In genomic region chr2:97026991-97027390, GRCm38 (mm10) we compare ENCODE assay signal across 25 mouse cellular contexts.
DNase-seq lines count a peak whose midpoint lies in the region; ATAC-seq and TF ChIP-seq lines count a peak whose summit lies in the region.
"Had no signal": no experiment of that assay in that cellular context is flagged by ENCODE, and none has a peak within 500 bp of the region (broad histone marks: within the 10 kb centered on the region; RNA-seq: fewer than 3 reads in every experiment).

No protein-coding gene starts in this region.

- no peak overlapping the region for H3K4me2 ChIP-seq in forebrain, embryonic 14.5 days (ENCODE audit: low read length)
- H3K4me2 ChIP-seq in forebrain, embryonic 16.5 days (ENCODE audit: low read length), result no peak overlapping the region
- H3K4me2 ChIP-seq in midbrain, embryonic 12.5 days (replicated peaks), result no peak overlapping the region
- H3K4me2 ChIP-seq: embryonic facial prominence, embryonic 13.5 days; heart, embryonic 12.5 days; heart, embryonic 15.5 days; hindbrain, embryonic 15.5 days had no signal

- no peaks in the 10 kb centered on the region for H3K9me3 ChIP-seq in forebrain, embryonic 14.5 days (replicated peaks; ENCODE audit: control insufficient read depth, low read length)
- no peaks in the 10 kb centered on the region for H3K9me3 ChIP-seq in forebrain, embryonic 16.5 days (ENCODE audit: control insufficient read depth, low read length)
- H3K9me3 ChIP-seq in midbrain, embryonic 12.5 days, result no peaks in the 10 kb centered on the region
- no peaks in the 10 kb centered on the region for H3K9me3 ChIP-seq in midbrain, embryonic 10.5 days (replicated peaks)
- H3K9me3 ChIP-seq: embryonic facial prominence, embryonic 10.5 days; embryonic facial prominence, embryonic 13.5 days; heart, embryonic 12.5 days; heart, embryonic 15.5 days; hindbrain, embryonic 10.5 days; hindbrain, embryonic 15.5 days had no signal

- 10% methylated on average over 1 of the region's 1 CpGs for WGBS in forebrain, embryonic 14.5 days
- WGBS in forebrain, embryonic 16.5 days, result 7% methylated on average over 1 of the region's 1 CpGs
- 22% methylated on average over 1 of the region's 1 CpGs for WGBS in midbrain, embryonic 12.5 days
- 45% methylated on average over 1 of the region's 1 CpGs for WGBS in midbrain, embryonic 10.5 days
- 70% methylated on average over 1 of the region's 1 CpGs for WGBS in kidney, adult 2 months

- TF ChIP-seq CTCF in kidney, adult 2 months (conservative IDR thresholded peaks at IDR 0.05; ENCODE audit: insufficient read depth, insufficient read length, low read depth, low read length), result no peak

- ATAC-seq in forebrain, embryonic 14.5 days, result 0 out of 2 replicates have a peak, but pooled peaks have one; percentile 29
- ATAC-seq in forebrain, embryonic 16.5 days, result no peak
- ATAC-seq in midbrain, embryonic 12.5 days (ENCODE audit: low FRiP score, low read depth), result peak; percentile 38; the same call in 1 of the 2 replicates
- ATAC-seq: CD4-positive, CD25-positive, alpha-beta regulatory T cell, adult 4 months had no signal

- no peaks in the 10 kb centered on the region for H3K4me1 ChIP-seq in forebrain, embryonic 14.5 days (ENCODE audit: control insufficient read depth, insufficient read depth, low read length)
- H3K4me1 ChIP-seq in forebrain, embryonic 16.5 days (replicated peaks; ENCODE audit: control insufficient read depth, insufficient read depth, low read length), result no peaks in the 10 kb centered on the region
- H3K4me1 ChIP-seq in midbrain, embryonic 12.5 days, result no peaks in the 10 kb centered on the region
- H3K4me1 ChIP-seq in midbrain, embryonic 10.5 days, result no peaks in the 10 kb centered on the region; the same call in 1 of the 2 replicates
- no peaks in the 10 kb centered on the region for H3K4me1 ChIP-seq in kidney, adult 2 months (ENCODE audit: control insufficient read depth, insufficient read depth, low read length)
- H3K4me1 ChIP-seq: embryonic facial prominence, embryonic 10.5 days; embryonic facial prominence, embryonic 13.5 days; heart, embryonic 12.5 days; heart, embryonic 15.5 days; hindbrain, embryonic 10.5 days; hindbrain, embryonic 15.5 days had no signal

- H3K27ac ChIP-seq in forebrain, embryonic 14.5 days (ENCODE audit: low read depth, low read length), result no peak overlapping the region
- H3K27ac ChIP-seq in forebrain, embryonic 16.5 days (ENCODE audit: low read length), result no peak overlapping the region
- no peak overlapping the region for H3K27ac ChIP-seq in midbrain, embryonic 12.5 days (replicated peaks)
- H3K27ac ChIP-seq in midbrain, embryonic 10.5 days (replicated peaks), result no peak overlapping the region
- no peak overlapping the region for H3K27ac ChIP-seq in kidney, adult 2 months (ENCODE audit: insufficient read depth, low read depth, low read length)
- H3K27ac ChIP-seq: embryonic facial prominence, embryonic 10.5 days; embryonic facial prominence, embryonic 13.5 days; heart, embryonic 15.5 days; hindbrain, embryonic 10.5 days; hindbrain, embryonic 15.5 days had no signal

- TF ChIP-seq POLR2A in kidney, adult 2 months (IDR thresholded peaks at IDR 0.05; ENCODE audit: low read depth, low read length), result no peak

- no peaks in the 10 kb centered on the region for H3K27me3 ChIP-seq in forebrain, embryonic 14.5 days (replicated peaks; ENCODE audit: control insufficient read depth, insufficient read depth, low read length)
- H3K27me3 ChIP-seq in forebrain, embryonic 16.5 days (replicated peaks; ENCODE audit: control insufficient read depth, insufficient read depth, low read length), result no peaks in the 10 kb centered on the region
- H3K27me3 ChIP-seq in midbrain, embryonic 12.5 days, result no peaks in the 10 kb centered on the region
- H3K27me3 ChIP-seq in midbrain, embryonic 10.5 days (ENCODE audit: low read depth, poor library complexity, severe bottlenecking), result no peaks in the 10 kb centered on the region
- no peaks in the 10 kb centered on the region for H3K27me3 ChIP-seq in kidney, adult 2 months (replicated peaks; ENCODE audit: control insufficient read depth, insufficient read depth, low read length)
- H3K27me3 ChIP-seq: embryonic facial prominence, embryonic 13.5 days; heart, embryonic 12.5 days; heart, embryonic 15.5 days; hindbrain, embryonic 15.5 days had no signal

- no peaks in the 10 kb centered on the region for H3K36me3 ChIP-seq in forebrain, embryonic 14.5 days (ENCODE audit: control insufficient read depth, insufficient read depth, low read length)
- H3K36me3 ChIP-seq in forebrain, embryonic 16.5 days (ENCODE audit: control insufficient read depth, insufficient read depth), result no peaks in the 10 kb centered on the region
- no peaks in the 10 kb centered on the region for H3K36me3 ChIP-seq in midbrain, embryonic 12.5 days
- no peaks in the 10 kb centered on the region for H3K36me3 ChIP-seq in midbrain, embryonic 10.5 days
- no peaks in the 10 kb centered on the region for H3K36me3 ChIP-seq in kidney, adult 2 months (ENCODE audit: control insufficient read depth, insufficient read depth, low read length)
- H3K36me3 ChIP-seq: embryonic facial prominence, embryonic 10.5 days; embryonic facial prominence, embryonic 13.5 days; heart, embryonic 12.5 days; heart, embryonic 15.5 days; hindbrain, embryonic 10.5 days; hindbrain, embryonic 15.5 days had no signal

- no peak for DNase-seq in forebrain, embryonic 14.5 days (ENCODE audit: low spot score)
- DNase-seq in midbrain, embryonic 10.5 days (ENCODE audit: low spot score), result no peak
- peak; percentile 46 for DNase-seq in retina, embryonic 14.5 days (ENCODE audit: low spot score)
- no peak for DNase-seq in kidney, adult 2 months
- DNase-seq: adrenal gland, adult 2 months; adrenal gland, postnatal 14 days; cerebellum, adult 11-12 months; cerebellum, adult 8-10 months; cerebellum, postnatal 10 days; cerebellum, postnatal 36 days; embryo, embryonic 11 days; gastrocnemius, postnatal 25 days; heart, adult 18-20 months; heart, postnatal 10 days; heart, postnatal 36 days had no signal

- no peak overlapping the region for H3K9ac ChIP-seq in forebrain, embryonic 14.5 days (ENCODE audit: low read length)
- no peak overlapping the region for H3K9ac ChIP-seq in forebrain, embryonic 16.5 days (replicated peaks; ENCODE audit: low read depth, low read length)
- H3K9ac ChIP-seq in midbrain, embryonic 12.5 days (replicated peaks), result no peak overlapping the region
- H3K9ac ChIP-seq: embryonic facial prominence, embryonic 13.5 days; heart, embryonic 12.5 days; heart, embryonic 15.5 days; hindbrain, embryonic 15.5 days had no signal

- H3K4me3 ChIP-seq in forebrain, embryonic 14.5 days (ENCODE audit: low read depth, low read length), result no peak overlapping the region
- H3K4me3 ChIP-seq in forebrain, embryonic 16.5 days (replicated peaks; ENCODE audit: low read length), result no peak overlapping the region
- no peak overlapping the region for H3K4me3 ChIP-seq in midbrain, embryonic 12.5 days
- no peak overlapping the region for H3K4me3 ChIP-seq in midbrain, embryonic 10.5 days
- H3K4me3 ChIP-seq in kidney, adult 2 months (ENCODE audit: insufficient read depth, low read depth, low read length), result no peak overlapping the region
- H3K4me3 ChIP-seq: embryonic facial prominence, embryonic 10.5 days; embryonic facial prominence, embryonic 13.5 days; erythroblast, embryonic 14.5 days; heart, embryonic 12.5 days; heart, embryonic 15.5 days; hindbrain, embryonic 10.5 days; hindbrain, embryonic 15.5 days had no signal
